Mouse (Mus musculus) embryo, embryonic 10 days (tissue): ENCODE measurements at regions not wholly inside any gene's neighbourhood (a gene's known extent, or its start where the extent isn't known, plus 50 kb on each side); places are given as distances from the start of the nearest gene placed in this dataset.

ENCODE experiments used
- DNase-seq: peaks from one replicate; pipeline ENCODE4 v3.0.0-alpha.2; 2015; ENCODE audit warnings: low spot score

DNA sequence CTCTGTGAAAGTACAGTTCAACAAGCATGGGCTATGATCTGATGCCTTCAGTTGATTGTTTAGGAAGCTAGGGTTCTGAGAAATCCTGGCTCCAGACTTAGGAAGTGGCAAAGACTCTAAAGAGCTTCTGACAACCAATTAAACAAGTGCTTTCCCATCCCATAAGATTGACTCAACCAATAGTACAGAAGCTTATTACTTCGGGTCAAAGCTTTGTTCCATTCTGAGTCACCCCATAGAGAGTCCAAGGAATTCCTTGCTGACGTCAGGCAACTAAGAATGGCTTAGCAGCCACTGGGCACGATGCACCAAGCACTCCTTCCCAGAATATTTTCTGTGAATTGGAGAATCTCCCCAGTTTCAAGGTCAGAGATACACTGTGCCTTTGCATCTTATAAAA lies 59.0 kb upstream of the Ntm start:
- DNase-seq = no peak

DNA sequence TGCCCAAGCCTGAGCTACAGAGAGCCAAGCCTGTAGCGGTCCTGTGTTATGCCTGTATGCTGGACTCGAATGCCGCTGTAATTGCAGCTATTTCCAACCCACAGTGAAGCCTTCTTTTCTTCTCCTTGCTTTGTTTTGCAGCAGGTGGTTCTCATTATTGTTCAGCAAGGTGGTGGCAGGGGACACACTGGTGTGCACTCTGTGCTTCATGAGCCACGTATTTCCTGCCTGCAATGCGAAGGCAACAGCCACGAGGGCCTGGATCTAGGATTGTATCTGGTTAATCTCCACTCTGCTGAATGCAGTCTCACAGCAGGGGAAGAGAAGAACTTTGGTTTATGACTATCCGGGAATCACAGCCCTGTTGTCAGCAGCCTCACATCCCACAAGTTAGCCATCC lies 62.3 kb upstream of the Ntm start:
- DNase-seq = peak; percentile 27

DNA sequence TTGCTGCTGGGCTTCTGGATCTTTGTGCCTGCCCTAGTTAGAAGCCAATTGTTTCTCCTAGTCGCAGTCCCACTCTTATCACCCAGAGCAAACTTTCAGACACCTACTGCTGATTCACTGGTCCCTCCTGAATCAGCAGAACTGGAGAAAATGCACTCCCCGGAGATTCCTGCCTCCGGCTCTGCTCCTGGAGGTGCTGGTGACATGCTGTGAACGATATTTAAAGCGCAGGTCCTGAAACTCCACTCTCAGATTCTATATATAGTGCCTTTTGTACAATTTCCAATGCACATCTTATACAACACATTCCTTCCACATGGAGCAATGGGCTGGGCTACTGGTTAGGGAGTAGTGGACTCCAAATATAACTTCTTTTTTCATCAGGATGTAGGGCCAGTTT lies 64.0 kb upstream of the Ntm start:
- DNase-seq = no peak

DNA sequence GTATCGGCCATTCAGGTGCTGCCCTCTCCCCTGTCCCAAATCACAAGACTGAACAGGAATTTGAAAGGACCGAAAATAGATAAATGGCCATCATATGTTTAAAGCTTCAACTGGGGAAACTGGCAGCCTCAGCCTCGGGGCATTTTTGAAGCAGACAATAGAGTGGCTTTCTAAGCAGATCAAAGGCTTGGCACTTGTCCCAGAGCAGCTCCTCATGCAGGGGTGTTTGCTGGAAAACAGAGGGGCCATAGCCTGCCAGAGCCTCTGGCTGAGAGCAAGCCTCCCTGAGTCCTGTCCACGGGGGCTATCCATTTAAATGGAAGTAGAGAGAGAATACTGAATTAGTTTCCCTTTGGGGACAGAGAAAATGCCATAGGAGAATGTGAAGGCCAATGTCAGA lies 77.5 kb upstream of the Ntm start:
- DNase-seq = peak; percentile 18

DNA sequence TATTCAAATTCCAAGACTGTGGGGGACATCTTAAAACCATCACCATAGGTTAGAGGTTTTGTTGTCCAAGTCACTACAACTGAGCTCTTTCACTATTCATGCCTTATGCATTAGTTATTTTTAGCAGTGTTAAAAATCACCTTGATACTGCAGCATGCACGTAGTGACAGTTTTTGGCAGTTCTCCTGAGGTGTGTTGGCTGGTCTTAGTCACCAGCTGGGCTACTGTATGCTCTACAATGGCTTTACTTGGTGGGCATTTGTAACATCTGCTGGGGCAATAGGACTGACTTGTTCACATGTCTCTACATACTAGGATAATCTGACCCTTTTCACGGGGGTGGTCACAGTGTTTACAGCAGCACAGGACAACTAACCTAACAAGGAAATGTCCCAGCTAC lies 101.6 kb upstream of the Ntm start:
- no peak for DNase-seq

DNA sequence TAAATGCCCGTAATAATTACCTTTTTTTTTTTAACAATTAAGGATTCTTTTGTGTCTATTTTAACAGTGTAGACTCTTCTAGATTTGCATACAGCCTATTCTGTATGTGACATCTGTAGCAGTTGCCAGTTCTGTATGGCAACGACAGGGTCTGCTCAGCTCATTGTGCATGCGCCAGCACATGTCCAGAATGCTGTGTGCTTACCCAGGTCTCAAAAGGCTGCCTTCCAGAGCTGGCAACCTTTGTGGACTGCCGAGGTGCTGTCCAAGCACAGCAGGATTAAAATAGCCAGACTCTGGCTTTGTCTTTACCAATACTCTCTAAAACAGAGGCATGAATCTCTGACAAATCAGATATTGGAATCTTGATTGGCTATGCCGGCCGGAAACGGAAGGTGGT lies 105.0 kb upstream of the Ntm start:
- no peak for DNase-seq

DNA sequence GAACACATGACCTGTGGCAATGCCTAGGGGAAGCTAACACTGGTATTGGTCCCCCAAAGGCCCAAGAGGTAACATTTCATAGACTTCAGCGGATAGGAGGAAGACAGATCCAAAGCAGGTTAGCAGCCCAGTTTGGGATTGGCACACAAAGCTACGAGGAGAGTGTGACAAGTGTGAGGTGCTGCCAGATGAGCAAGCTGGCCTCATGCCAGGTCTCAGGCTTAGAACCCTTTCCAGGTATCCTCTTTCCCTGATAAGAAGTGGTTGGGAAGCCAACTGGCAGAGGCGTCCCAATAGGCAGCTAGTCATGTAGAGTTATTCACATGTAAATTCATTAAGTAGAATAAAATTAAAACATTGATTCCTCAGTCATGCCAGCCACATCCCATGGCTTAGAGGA lies 112.3 kb upstream of the Ntm start:
- no peak for DNase-seq

DNA sequence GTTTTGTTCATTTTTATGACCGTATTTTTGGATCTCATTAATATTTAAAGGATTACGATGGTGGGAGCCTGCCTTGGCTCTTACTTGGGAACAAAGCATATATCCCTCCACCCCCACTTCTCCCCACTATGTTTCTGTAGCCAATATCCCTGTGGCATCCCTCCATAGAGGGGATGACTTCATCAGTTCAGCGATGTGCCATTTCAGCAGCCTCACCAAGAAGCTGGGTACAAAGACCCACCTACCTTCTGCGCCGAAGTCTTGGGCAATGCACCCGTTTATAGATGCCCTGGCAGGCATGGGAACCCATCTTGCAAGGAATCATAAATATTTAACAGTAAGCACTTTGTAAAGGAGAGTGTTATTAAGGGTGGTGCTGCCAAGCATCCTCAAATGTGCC lies 113.1 kb upstream of the Ntm start:
- DNase-seq = no peak

DNA sequence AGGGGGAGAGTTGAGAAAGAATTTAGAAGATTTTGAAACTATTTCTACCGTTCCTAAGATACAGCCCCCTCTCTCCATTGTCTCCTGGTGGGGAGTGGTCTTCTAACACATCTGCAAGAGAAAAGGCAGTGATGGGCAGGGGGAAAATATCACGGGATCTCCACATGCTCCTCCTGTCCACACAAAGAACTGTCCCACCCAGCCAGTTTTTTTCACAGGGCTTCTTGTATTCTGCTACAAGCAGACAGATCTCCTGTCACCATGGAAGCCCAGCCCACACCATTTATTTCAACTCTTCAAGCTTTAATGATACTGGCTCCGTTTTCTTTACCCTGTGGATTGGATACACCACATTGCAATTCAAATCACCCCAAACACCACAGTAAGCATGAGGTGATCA lies 113.5 kb upstream of the Ntm start:
- no peak for DNase-seq

DNA sequence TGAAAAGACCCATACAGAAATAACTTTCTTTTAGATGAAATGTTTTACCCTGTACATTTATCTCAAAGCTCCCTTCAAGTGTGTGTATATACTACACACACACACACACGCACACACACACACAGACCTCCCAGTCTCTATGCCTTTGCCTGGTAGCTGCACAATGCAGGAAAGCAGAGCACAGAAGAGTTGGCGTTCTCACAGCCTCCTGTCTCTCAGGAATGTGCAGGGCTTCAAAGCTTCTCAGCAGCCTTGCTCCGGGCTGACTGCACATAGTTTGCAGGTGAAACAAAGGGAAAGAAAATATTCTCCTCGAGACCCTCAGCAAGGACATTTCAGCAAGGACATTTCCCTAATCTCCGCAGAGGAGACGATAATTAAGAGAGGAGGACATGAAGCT lies 139.0 kb upstream of the Ntm start:
- DNase-seq = peak; percentile 28

DNA sequence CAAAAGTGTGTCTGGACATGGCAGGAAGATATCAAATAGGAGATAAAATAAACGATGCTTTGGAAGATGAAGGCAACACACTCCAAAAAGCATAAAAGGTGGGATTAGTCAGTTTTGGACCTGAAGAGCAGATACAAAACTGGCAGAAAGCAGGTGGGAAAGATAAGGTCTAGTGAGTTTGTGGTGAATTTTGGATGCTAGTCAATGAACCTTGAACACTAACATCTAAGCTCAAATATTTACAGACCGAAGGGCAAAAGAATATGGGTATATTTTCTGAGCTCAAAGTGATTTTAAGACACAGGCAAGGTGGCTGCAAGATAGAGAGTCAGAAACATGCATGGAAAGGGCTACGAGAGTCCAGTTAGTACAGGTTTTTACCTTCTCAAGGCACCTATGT lies 159.4 kb upstream of the Ntm start:
- no peak for DNase-seq

DNA sequence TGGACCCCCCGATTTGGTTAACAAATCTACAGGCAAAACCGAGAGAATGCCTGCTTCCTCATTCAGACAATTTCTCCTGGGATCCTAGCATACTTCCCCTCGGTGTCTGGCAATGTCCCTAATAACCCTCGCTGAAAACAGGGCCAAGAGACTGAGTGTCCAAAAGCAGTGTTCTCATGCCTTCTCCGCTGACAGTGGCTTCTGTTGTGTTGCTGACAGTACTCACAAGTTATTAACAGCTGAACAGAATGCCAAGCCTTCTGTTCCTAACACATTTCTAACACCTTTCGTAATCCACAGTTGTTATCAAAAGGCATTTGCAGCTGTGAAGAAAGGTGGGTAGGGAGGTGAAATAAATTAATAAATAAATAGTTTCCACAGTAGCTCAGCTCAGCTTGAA lies 166.2 kb upstream of the Ntm start:
- DNase-seq = no peak

DNA sequence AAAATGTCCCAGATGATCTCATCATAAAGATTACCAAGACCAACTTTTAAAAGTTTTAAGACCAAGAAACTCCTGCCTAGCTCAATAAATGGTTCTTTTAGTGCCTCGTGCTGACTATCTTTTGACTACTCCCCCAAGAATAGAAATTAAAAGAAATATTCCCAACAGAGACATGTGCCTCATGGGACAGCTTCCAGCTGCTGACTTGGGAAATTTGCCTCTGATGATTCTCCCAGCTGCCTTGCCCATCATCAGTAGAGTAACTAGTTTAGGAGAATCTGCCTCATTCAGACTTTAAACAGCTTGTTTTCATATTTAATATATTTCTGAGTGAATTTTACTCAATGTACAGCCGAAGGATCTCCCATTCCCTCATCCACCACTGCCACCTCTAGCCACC lies 168.7 kb upstream of the Ntm start:
- no peak for DNase-seq

DNA sequence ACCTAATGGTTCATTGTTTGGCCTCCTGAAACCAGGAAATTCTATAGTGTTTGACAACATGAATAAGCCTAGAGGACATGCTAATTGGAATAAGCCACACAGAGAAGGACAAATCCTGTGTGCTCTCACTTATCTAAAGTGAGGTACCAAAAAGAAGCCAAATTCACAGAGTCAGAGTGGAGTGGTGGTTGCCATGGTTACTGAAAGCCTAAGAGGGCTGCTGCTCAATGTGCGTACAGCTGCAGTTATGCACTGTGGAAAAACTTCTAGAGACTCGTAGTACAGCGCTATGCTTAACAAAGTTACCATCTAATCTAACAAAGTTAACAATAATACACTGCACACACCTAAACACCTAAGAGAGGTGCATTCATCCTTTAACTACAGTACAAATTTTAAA lies 171.4 kb upstream of the Ntm start:
- peak; percentile 29 for DNase-seq

DNA sequence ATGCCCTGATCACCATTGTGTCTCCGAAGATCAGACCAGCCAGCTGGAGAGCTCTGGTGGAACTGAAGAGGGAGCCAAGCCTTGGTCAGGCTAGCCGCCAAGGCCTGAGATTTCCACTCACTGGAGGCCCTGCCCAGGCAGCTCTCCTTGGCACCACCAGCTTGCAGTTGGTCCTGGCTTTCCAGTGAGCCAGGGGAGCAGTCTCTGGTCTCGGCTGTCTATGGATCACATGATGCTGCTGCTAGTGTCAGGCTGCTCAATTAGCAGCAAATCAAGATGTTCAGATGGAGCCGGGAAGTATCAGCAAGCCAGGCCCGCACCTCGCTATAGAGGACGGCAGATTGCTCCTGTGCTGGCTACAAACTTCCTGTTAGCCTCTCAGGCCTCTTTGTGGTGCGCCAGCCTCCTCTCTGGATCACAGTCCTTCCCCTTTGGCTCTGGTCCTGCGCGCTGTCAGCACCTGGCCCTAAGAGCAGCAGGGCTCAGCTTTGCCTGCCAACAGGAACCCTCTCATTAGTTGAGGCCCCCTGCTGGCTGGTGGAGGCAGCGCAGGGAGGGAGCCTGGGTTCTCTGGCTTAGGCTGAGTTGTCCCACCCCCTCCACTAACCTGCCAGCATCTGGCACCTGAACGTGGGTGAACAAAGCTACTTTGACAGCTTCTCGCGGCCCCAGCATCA lies 174.8 kb upstream of the Ntm start:
- peak; percentile 84 for DNase-seq

DNA sequence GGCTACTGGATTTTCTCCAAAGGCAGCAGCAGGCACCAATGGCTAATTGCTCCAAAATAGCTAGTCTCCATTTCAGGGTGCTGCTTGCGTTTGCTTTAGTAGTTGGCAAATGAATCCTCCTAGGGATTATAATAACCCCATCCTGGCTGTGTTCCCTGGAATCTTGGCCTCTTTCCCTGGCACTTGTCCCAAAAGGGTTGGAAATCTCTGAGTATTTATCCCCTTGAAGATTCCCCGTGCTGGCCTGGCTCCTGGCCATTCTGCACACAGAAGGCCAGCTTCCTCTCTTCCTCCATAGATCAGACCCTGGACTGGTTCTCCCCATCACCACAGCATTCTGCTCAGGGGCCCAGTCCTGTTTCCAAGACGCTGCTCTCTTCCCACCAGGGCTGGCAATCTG lies 177.2 kb upstream of the Ntm start:
- no peak for DNase-seq

DNA sequence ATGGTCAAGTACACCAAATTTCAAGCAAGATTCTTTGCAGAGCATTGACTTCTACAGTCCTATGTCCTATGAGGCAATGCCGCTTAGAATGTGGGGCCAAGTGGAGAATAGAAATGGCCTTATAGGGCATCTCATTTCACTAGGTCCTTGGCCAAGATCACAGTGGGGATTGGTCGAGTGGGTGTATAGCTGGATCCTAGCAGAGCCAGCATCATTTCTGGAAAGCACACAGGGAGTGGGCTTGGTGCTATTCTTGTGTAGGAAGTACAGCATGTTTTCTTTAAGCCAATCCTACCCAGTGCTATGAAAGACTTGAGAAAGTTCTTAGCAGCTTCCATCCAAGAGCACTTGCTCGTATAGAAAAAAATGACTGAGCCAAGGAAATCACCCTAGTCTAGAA lies 178.2 kb upstream of the Ntm start:
- DNase-seq = no peak

DNA sequence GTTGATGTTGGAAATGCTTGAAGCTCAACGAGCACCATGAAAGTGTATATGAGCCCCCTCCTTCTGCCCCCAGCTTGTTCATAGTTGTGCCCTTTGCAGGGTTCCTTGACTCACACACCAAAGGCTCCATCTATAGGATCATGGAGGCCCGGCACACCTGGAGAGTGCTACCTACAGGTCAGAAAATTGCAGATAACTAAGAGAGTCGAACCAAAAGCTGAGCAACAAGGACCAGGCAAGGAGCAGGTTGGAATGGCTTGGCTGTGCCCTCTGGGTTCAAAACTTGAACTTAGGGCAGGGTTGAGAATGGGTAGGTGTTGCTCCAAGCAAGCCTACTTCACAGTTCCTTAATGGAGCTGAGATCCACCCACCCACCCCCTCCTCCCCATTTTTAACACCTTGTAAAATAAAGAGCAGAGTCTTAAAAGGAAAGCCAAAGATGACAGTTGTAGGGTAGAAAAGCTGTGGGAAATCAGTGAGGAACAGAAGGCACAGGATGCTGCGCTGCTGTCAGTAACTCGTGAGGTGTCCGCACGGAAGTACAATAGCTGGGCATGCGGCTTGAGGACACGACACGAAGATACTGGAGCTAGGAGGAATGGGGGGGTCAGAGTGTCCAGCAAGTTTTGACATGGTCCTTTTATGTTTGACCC lies 180.0 kb upstream of the Ntm start:
- no peak for DNase-seq

DNA sequence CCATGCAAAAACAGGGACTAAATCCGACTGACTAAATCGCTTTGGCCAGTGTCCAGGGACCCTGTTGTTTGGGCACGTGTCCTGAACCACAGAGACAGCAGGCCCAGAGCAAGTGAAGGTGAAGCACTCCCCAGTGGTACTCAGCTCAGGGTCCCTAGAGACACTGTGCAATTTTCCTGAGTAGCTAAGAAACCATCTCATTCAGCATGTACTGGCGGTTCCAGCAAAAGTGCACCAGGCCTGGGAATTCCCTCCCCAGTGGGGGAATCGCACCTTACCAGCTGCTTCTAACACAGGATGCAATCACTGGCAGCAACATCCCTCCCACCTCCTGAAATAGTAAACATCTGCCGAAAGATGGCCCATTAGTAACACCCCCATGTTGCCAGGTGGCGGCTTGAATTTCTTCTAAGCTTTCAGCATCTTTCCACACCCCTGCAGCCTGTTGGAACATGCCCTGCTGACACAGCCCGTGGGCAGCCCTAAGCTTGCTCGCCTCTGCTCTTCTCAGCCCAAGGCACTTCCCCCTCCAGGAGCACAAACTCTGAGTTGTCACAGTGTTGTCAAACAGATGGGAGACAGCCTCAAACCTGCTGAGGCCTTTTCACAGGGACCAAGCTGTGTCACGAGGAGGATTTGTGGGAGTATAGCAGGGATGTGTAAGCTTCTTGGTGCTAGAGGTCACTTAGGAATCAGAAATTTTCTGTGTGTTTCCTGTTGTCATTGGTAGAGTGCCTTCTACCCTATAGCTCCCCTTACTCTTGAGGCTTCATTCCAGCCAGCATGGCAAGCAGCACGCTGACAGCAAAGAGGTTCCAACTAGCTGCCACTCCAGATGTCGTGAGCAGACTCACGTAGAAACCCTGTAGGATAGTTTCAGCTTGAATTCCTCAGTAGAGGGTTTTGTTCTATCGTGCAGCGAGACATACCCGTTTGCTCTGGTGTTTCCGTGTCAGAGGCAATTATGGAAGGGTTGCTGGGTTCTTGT lies 186.8 kb upstream of the Ntm start:
- peak; percentile 50 for DNase-seq

DNA sequence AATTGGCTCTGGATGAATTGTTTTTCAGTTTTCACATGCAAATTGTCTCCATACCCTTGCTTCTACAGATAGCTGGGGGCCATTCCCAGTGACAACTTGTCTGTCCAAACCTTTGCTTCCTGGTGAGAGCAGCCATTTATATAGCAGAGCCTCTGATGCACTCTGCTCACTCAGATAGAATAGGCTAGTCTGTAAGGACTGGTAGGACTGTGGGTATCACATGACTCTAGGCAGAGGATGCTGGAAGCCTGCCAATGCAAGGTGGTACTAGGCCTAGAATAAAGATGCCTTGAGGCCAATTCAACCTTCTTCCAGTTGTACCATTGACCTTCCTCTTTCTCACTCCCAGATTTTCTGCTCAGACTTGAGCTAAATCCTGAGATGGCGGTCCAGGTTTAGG lies 188.2 kb upstream of the Ntm start:
- no peak for DNase-seq

DNA sequence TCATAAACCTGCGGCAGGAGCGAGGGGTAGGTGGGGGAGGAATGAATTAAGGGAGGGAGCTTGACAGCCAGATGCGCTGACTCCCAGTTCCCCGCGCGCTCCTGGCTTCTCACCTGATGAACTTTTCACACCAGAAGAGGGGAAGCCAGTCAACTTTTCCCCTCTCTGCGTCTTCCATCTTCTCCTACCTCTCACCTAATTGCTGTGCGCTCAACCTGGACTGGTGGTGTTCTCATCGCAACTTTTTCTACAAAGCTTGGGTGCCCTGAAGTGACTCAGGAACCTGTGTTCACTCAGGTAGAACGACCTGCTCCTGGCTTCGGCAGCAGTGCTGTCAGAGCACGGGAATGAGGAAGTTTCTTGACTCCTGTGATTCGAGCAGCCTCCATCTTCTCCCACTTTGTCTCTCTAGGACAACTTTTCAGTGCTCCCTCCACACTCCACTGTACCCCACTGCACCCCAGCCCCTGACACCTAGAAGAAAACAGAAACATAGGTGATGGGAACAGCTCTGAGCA lies 203.4 kb upstream of the Ntm start:
- no peak for DNase-seq

DNA sequence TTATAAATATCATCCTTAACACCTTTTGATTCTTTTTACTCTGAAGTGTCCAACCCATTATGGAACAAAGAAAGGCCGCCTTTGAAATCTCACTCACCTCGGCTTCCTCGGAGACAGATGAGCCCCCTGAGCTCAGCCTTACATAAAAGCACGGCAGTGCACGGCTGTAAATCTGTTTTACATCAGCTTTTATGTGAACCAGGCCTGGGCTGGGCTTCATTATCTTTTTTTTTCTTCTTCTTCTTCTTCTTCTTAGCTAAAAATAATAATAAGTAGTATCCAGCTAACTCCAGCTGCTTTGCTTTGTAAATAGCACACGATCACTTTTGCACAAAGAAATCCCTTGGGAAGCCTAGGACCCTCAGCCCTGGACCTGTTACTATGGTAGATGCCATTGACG lies 204.3 kb upstream of the Ntm start:
- DNase-seq = no peak

DNA sequence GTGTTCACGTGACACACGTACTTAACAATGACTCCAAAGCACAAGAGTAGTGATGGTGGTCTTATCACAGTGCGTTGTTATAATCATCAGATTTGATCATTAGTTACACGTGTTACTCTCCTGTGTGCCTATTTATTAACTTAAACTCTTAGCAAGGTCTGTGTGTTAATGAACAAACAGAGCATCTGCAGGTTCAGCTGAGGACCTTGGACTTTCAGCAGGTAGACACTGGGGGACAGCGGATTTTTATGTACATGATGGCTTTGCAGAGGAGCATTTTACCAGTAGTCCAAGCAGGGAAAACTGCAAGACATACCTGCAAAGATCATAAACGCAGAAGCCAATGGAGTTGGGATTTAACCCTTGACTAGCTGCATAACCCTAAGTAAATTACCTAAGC lies 211.7 kb upstream of the Ntm start:
- no peak for DNase-seq
